Mouse (Mus musculus): ENCODE results near the gene Rps16. TPM values are rescaled to one million over a fixed set of nuclear protein-coding genes. Genes with fewer than 3 reads are reported as not detected.

Gene Rps16
- total RNA-seq, 2 experiments from 2014 or later, result 431 to 496 TPM

- peak; percentile 93 to 94 for DNase-seq (ENCODE audit: extremely low spot score in 1 of 2, low spot score in 1 of 2)
Measured at GRCm38 (mm10) chr7:28372251-28373108, 22.0 kb downstream of the Rps16 start, which contains the start of gene Plekhg2. Gene Plekhg2, minus strand, starts transcription at chr7:28372599.

GRCm38 (mm10) chr7:28373131-28373581 is 22.7 kb downstream of the Rps16 start:
- DNase-seq (ENCODE audit: extremely low spot score in 1 of 2, low spot score in 1 of 2), result peak; percentile 37 to 78

GRCm38 (mm10) chr7:28373891-28374495 is 23.5 kb downstream of the Rps16 start:
- no peak for DNase-seq (ENCODE audit: extremely low spot score in 1 of 2, low spot score in 1 of 2)

GRCm38 (mm10) chr7:28374647-28375046 is 24.2 kb downstream of the Rps16 start:
- DNase-seq (ENCODE audit: extremely low spot score in 1 of 2, low spot score in 1 of 2), result no peak

- peak; percentile 43 to 55 for DNase-seq (ENCODE audit: extremely low spot score in 1 of 2, low spot score in 1 of 2)
Measured at GRCm38 (mm10) chr7:28375176-28375921, 24.9 kb downstream of the Rps16 start.

- DNase-seq (ENCODE audit: extremely low spot score in 1 of 2, low spot score in 1 of 2), result no peak
Measured at GRCm38 (mm10) chr7:28376011-28376771, 25.7 kb downstream of the Rps16 start.

GRCm38 (mm10) chr7:28377190-28378065 is 27.0 kb downstream of the Rps16 start:
- DNase-seq (ENCODE audit: extremely low spot score in 1 of 2, low spot score in 1 of 2), result no peak

GRCm38 (mm10) chr7:28378066-28378690 is 27.7 kb downstream of the Rps16 start:
- no peak for DNase-seq (ENCODE audit: extremely low spot score in 1 of 2, low spot score in 1 of 2)

GRCm38 (mm10) chr7:28378769-28379651 is 28.6 kb downstream of the Rps16 start:
- DNase-seq (ENCODE audit: extremely low spot score in 1 of 2, low spot score in 1 of 2), result peak; percentile 62 to 80

GRCm38 (mm10) chr7:28380237-28381016 is 30.0 kb downstream of the Rps16 start, which contains the start of gene Zfp36:
Gene Zfp36, minus strand, starts transcription at chr7:28380253.
- DNase-seq (ENCODE audit: extremely low spot score in 1 of 2, low spot score in 1 of 2), result no peak

GRCm38 (mm10) chr7:28381017-28381790 is 30.8 kb downstream of the Rps16 start:
- no peak for DNase-seq (ENCODE audit: extremely low spot score in 1 of 2, low spot score in 1 of 2)

GRCm38 (mm10) chr7:28381938-28382337 is 31.5 kb downstream of the Rps16 start:
- no peak for DNase-seq (ENCODE audit: extremely low spot score in 1 of 2, low spot score in 1 of 2)

- no peak for DNase-seq (ENCODE audit: extremely low spot score in 1 of 2, low spot score in 1 of 2)
Measured at GRCm38 (mm10) chr7:28382347-28382951, 32.0 kb downstream of the Rps16 start.

- DNase-seq (ENCODE audit: extremely low spot score in 1 of 2, low spot score in 1 of 2), result peak in 1 of 2 experiments; percentile 31
Measured at GRCm38 (mm10) chr7:28382981-28383396, 32.5 kb downstream of the Rps16 start.

- DNase-seq (ENCODE audit: extremely low spot score in 1 of 2, low spot score in 1 of 2), result no peak
Measured at GRCm38 (mm10) chr7:28383606-28384005, 33.2 kb downstream of the Rps16 start.

GRCm38 (mm10) chr7:28384162-28384561 is 33.7 kb downstream of the Rps16 start:
- DNase-seq (ENCODE audit: extremely low spot score in 1 of 2, low spot score in 1 of 2), result no peak
